Mouse (Mus musculus) mouse trophoblast stem cell (cell line): ENCODE data around the gene Zkscan8.
"Not testable (repeated sequence)": the region's sequence is repeated elsewhere in the genome, so short reads cannot be mapped to it uniquely, and the experiment has no call there.

Experiments
- in situ Hi-C, 2 experiments: fragments of 300-500 bp; cut with MseI, MboI; formaldehyde crosslinking; loops; 2 replicates in 1 of 2; 3 replicates in 1 of 2; pipeline ENCODE4 v1.15.1; 2025

The Zkscan8 gene

GRCm38 (mm10) chr13:21530781-21531201 is at the start of gene Zkscan8:
Zkscan8 (minus strand) TSS chr13:21531120.
- in situ Hi-C loops = no loop called here

- in situ Hi-C loops = no loop called here
These were observed 28.9 kb upstream of the Zkscan8 start, which contains the start of gene Olfr1535 for GRCm38 (mm10) chr13:21559793-21560192. Olfr1535 (minus strand) TSS chr13:21559893.

GRCm38 (mm10) chr13:21550416-21551110 is 19.6 kb upstream of the Zkscan8 start:
- in situ Hi-C loops = no loop called here

GRCm38 (mm10) chr13:21549487-21549886 is 18.6 kb upstream of the Zkscan8 start:
- in situ Hi-C loops = no loop called here

GRCm38 (mm10) chr13:21542708-21543107 is 11.8 kb upstream of the Zkscan8 start, which contains the start of gene Olfr1366:
Olfr1366 (minus strand) TSS chr13:21542808.
- in situ Hi-C loops = no loop called here

- in situ Hi-C loops = no loop called here
These were observed 784 bp downstream of the Zkscan8 start for GRCm38 (mm10) chr13:21530136-21530535.

GRCm38 (mm10) chr13:21506221-21506649 is 24.7 kb downstream of the Zkscan8 start:
- in situ Hi-C loops = no loop called here

- in situ Hi-C loops = no loop called here
These were observed 28.6 kb downstream of the Zkscan8 start for GRCm38 (mm10) chr13:21502296-21502695.

GRCm38 (mm10) chr13:21501182-21501581 is 29.7 kb downstream of the Zkscan8 start, which contains the start of gene Gm11273:
Gm11273 (minus strand) TSS chr13:21501418.
- in situ Hi-C loops = not testable (repeated sequence)

- in situ Hi-C loops = no loop called here
These were observed 35.8 kb downstream of the Zkscan8 start, which contains the start of gene AK157302 for GRCm38 (mm10) chr13:21495080-21495479. AK157302 (plus strand) TSS chr13:21495223.

- in situ Hi-C loops = no loop called here
These were observed 38.1 kb downstream of the Zkscan8 start for GRCm38 (mm10) chr13:21492847-21493246.

- in situ Hi-C loops = no loop called here
These were observed 44.0 kb downstream of the Zkscan8 start for GRCm38 (mm10) chr13:21486881-21487280.

- in situ Hi-C loops = not testable (repeated sequence)
These were observed 51.9 kb downstream of the Zkscan8 start, which contains the start of the genes Zkscan4 and Gm10065 for GRCm38 (mm10) chr13:21478759-21479670. Zkscan4 (plus strand) TSS chr13:21478907. Gm10065 (minus strand) TSS chr13:21479441.

GRCm38 (mm10) chr13:21472427-21472826 is 58.5 kb downstream of the Zkscan8 start:
- in situ Hi-C loops = no loop called here

- in situ Hi-C loops = no loop called here
These were observed 61.8 kb downstream of the Zkscan8 start for GRCm38 (mm10) chr13:21469097-21469496.

GRCm38 (mm10) chr13:21468061-21469019 is 62.6 kb downstream of the Zkscan8 start, which contains the start of gene Nkapl:
Nkapl (minus strand) TSS chr13:21468509.
- in situ Hi-C loops = no loop called here

GRCm38 (mm10) chr13:21467336-21467735 is 63.6 kb downstream of the Zkscan8 start:
- in situ Hi-C loops = no loop called here
